Mouse (Mus musculus): ENCODE data around the gene Asb14.

Asb14 gene

GRCm38 (mm10) chr14:26894392-26894791, at the start of gene Asb14:
Asb14 (plus strand) TSS chr14:26894557.
- no peak for TF ChIP-seq GATA4 (IDR thresholded peaks at IDR 0.05; ENCODE audit: insufficient replicate concordance, low read length)

GRCm38 (mm10) chr14:26853053-26853452, 41.3 kb upstream of the Asb14 start:
- TF ChIP-seq GATA4 (IDR thresholded peaks at IDR 0.05; ENCODE audit: insufficient replicate concordance, low read length), result no peak

GRCm38 (mm10) chr14:26854066-26854465, 40.3 kb upstream of the Asb14 start:
- no peak for TF ChIP-seq GATA4 (IDR thresholded peaks at IDR 0.05; ENCODE audit: insufficient replicate concordance, low read length)

GRCm38 (mm10) chr14:26858364-26858763, 36.0 kb upstream of the Asb14 start:
- TF ChIP-seq GATA4 (IDR thresholded peaks at IDR 0.05; ENCODE audit: insufficient replicate concordance, low read length), result peak; percentile 70; the same call in 1 of the 2 replicates

- TF ChIP-seq GATA4 (IDR thresholded peaks at IDR 0.05; ENCODE audit: insufficient replicate concordance, low read length), result no peak
Observed at GRCm38 (mm10) chr14:26859024-26859423, 35.3 kb upstream of the Asb14 start.

- no peak for TF ChIP-seq GATA4 (IDR thresholded peaks at IDR 0.05; ENCODE audit: insufficient replicate concordance, low read length)
Observed at GRCm38 (mm10) chr14:26867356-26867755, 27.0 kb upstream of the Asb14 start.

GRCm38 (mm10) chr14:26868299-26868698, 26.1 kb upstream of the Asb14 start:
- no peak for TF ChIP-seq GATA4 (IDR thresholded peaks at IDR 0.05; ENCODE audit: insufficient replicate concordance, low read length)

GRCm38 (mm10) chr14:26878756-26879155, 15.6 kb upstream of the Asb14 start:
- TF ChIP-seq GATA4 (IDR thresholded peaks at IDR 0.05; ENCODE audit: insufficient replicate concordance, low read length), result no peak

GRCm38 (mm10) chr14:26879976-26880375, 14.4 kb upstream of the Asb14 start:
- no peak for TF ChIP-seq GATA4 (IDR thresholded peaks at IDR 0.05; ENCODE audit: insufficient replicate concordance, low read length)

GRCm38 (mm10) chr14:26881700-26882099, 12.7 kb upstream of the Asb14 start:
- TF ChIP-seq GATA4 (IDR thresholded peaks at IDR 0.05; ENCODE audit: insufficient replicate concordance, low read length), result no peak

- TF ChIP-seq GATA4 (IDR thresholded peaks at IDR 0.05; ENCODE audit: insufficient replicate concordance, low read length), result no peak
Observed at GRCm38 (mm10) chr14:26887244-26887643, 7.1 kb upstream of the Asb14 start.

GRCm38 (mm10) chr14:26890777-26891176, 3.6 kb upstream of the Asb14 start:
- no peak for TF ChIP-seq GATA4 (IDR thresholded peaks at IDR 0.05; ENCODE audit: insufficient replicate concordance, low read length)

GRCm38 (mm10) chr14:26899490-26899889, 5.1 kb downstream of the Asb14 start:
- TF ChIP-seq GATA4 (IDR thresholded peaks at IDR 0.05; ENCODE audit: insufficient replicate concordance, low read length), result no peak

- no peak for TF ChIP-seq GATA4 (IDR thresholded peaks at IDR 0.05; ENCODE audit: insufficient replicate concordance, low read length)
Observed at GRCm38 (mm10) chr14:26900893-26901292, 6.5 kb downstream of the Asb14 start.

- no peak for TF ChIP-seq GATA4 (IDR thresholded peaks at IDR 0.05; ENCODE audit: insufficient replicate concordance, low read length)
Observed at GRCm38 (mm10) chr14:26907401-26907800, 13.0 kb downstream of the Asb14 start.

- no peak for TF ChIP-seq GATA4 (IDR thresholded peaks at IDR 0.05; ENCODE audit: insufficient replicate concordance, low read length)
Observed at GRCm38 (mm10) chr14:26911201-26911600, 16.8 kb downstream of the Asb14 start.

- no peak for TF ChIP-seq GATA4 (IDR thresholded peaks at IDR 0.05; ENCODE audit: insufficient replicate concordance, low read length)
Observed at GRCm38 (mm10) chr14:26911826-26912225, 17.5 kb downstream of the Asb14 start.
